Mouse (Mus musculus) CH12.LX (cell line): ENCODE data around the gene Thrap3.

ENCODE experiments used
- CTCF ChIP-seq, 2 experiments: IDR thresholded peaks in 1 of 2; conservative IDR thresholded peaks in 1 of 2; 2 replicates each; pipeline ENCODE4 v1.5.1; 2011 to 2012; ENCODE audit warnings: low read depth in 2 of 2, low read length in 2 of 2, improper control_type of control experiment in 1 of 2, inconsistent platforms in 1 of 2, mild to moderate bottlenecking in 1 of 2, moderate library complexity in 1 of 2
- MAX ChIP-seq: IDR thresholded peaks from 2 replicates; pipeline ENCODE4 v1.6.1; 2011; ENCODE audit warnings: low read length, improper control_type of control experiment
- POLR2A ChIP-seq: IDR thresholded peaks from 2 replicates; pipeline ENCODE4 v1.6.1; 2011; ENCODE audit warnings: low read depth, mild to moderate bottlenecking, improper control_type of control experiment, low read length

DNA sequence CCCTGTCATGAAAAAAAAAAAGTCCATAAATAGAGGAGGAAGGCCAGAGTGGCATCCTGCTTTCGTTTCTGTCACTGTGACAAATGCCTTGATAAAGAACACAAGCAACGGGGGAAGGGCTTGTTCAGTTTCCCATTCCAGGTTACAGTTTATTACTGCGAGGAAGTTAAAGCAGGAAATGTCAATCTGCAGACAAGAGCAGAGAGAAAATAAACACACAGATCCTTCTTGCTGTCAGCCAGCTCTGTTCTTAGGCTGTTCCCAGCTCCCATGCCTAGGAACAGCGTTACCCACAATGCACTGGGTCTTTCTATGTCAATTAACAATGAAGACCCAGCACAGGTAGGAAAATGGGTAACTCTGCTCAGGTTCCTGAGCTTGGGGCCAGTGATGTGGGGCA, 47.4 kb downstream of the Thrap3 start:
- TF ChIP-seq CTCF (conservative IDR thresholded peaks at IDR 0.05 in 1 of 2, IDR thresholded peaks at IDR 0.05 in 1 of 2; ENCODE audit: low read depth in 2 of 2, low read length in 2 of 2) (no peak), MAX (no peak), POLR2A (no peak)
